Mouse (Mus musculus) small intestine, adult 2 months (tissue): ENCODE measurements around the gene Lpin1. TPM values are rescaled to one million over a fixed set of nuclear protein-coding genes. Genes with fewer than 3 reads are reported as not detected.

Source experiments
- H3K27ac ChIP-seq: fragments of 200-500 bp; 2 replicates; pipeline ENCODE4 v1.5.1; 2012; ENCODE audit warnings: low read depth, low read length, control low read depth, inconsistent platforms; ENCODE audit not compliant: insufficient read depth
- H3K27me3 ChIP-seq: fragments of 200-500 bp; 2 replicates; pipeline ENCODE4 v1.6.1; 2012; ENCODE audit warnings: mild to moderate bottlenecking, moderate library complexity, low read length, inconsistent platforms; ENCODE audit not compliant: control insufficient read depth, insufficient read depth
- H3K36me3 ChIP-seq: fragments of 200-500 bp; 2 replicates; pipeline ENCODE4 v1.6.1; 2012; ENCODE audit warnings: mild to moderate bottlenecking, low read length, control low read depth, inconsistent platforms; ENCODE audit not compliant: control insufficient read depth, insufficient read depth
- H3K4me1 ChIP-seq: fragments of 200-500 bp; 2 replicates; pipeline ENCODE4 v1.6.1; 2012; ENCODE audit warnings: low read length, inconsistent platforms, mixed read lengths; ENCODE audit not compliant: control insufficient read depth, insufficient read depth, insufficient read length
- H3K4me3 ChIP-seq: fragments of 200-500 bp; 2 replicates; pipeline ENCODE4 v1.5.1; 2012; ENCODE audit warnings: low read depth, mild to moderate bottlenecking, control low read depth, inconsistent platforms, low read length, moderate library complexity
- CTCF ChIP-seq: fragments of 200-500 bp; IDR thresholded peaks from 2 replicates; pipeline ENCODE4 v1.5.1; 2012; ENCODE audit warnings: low read depth, mild to moderate bottlenecking, control low read depth, inconsistent platforms, low read length, moderate library complexity, mixed read lengths; ENCODE audit not compliant: insufficient replicate concordance, insufficient read length; ENCODE audit errors: extremely low read depth
- POLR2A ChIP-seq: fragments of 200-500 bp; IDR thresholded peaks from 2 replicates; pipeline ENCODE4 v1.6.1; 2012; ENCODE audit warnings: low read depth, mild to moderate bottlenecking, control low read depth, inconsistent platforms, low read length, moderate library complexity
- WGBS: fragments of 180-500 bp; shearing (Covaris S2); methylation state at CpG from one replicate; pipeline ENCODE4 v1.1.7; 2018; 5-methylcytosine and 5-hydroxymethylcytosine counted together
- polyA plus RNA-seq: library from polyadenylated mRNA; depleted of rRNA; stranded (reverse); fragments of >200 nt; gene quantifications from 2 replicates; pipeline ENCODE4 v1.2.3, GENCODE M21; 2012

Gene Lpin1
- polyA plus RNA-seq, 1 experiment, result 4.0 TPM

DNA sequence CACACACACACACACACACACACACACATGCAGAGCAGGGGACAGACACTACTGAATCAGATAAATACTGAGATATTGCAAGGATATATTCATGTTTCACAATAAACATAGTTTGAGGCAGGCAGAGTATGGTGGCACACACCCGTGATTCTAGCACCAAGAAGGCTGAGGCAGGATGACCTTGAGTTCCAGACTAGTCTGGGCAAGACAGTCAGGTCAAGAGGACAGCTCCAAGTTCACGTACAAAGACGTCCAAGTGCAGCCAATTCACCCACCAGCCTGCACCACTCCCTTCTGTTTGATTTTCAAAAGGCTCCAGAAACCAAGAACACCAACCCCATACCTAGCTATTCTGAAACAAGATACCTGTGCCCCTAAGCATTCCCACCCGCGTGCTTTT, 23.0 kb downstream of the Lpin1 start:
- H3K27ac ChIP-seq, result no peak overlapping the region
- H3K4me1 ChIP-seq, result peaks cover 31% of the 10 kb centered on the region
- no peaks in the 10 kb centered on the region for H3K27me3 ChIP-seq
- TF ChIP-seq POLR2A, result no peak
- no peak for TF ChIP-seq CTCF
- WGBS, result 67% methylated on average over 5 of the region's 5 CpGs
- H3K36me3 ChIP-seq, result no peaks in the 10 kb centered on the region
- H3K4me3 ChIP-seq, result no peak overlapping the region

DNA sequence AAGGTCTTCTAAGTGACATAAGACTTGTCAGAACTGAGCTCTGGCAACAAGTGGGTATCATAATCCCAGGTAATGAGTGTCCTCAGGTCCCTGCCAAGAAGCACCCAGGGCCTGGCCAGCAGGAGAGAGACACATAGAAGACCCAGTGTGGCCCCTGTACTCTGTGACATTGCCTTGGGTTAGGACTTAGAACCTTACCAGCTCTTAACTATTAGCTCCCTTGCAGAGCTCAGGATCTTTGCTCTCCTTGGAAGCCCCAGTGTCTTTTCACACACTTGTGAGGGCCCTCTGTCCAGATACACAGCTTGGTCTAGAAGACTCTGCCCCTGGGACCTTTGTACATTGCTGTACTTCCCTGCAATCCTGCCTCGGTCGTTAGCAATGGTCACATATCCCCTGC, 23.7 kb downstream of the Lpin1 start:
- WGBS, result 51% methylated on average over 2 of the region's 2 CpGs
- H3K4me3 ChIP-seq, result no peak overlapping the region
- TF ChIP-seq POLR2A, result no peak
- TF ChIP-seq CTCF, result no peak
- peaks cover 30% of the 10 kb centered on the region for H3K4me1 ChIP-seq
- no peaks in the 10 kb centered on the region for H3K36me3 ChIP-seq
- no peak overlapping the region for H3K27ac ChIP-seq
- H3K27me3 ChIP-seq, result no peaks in the 10 kb centered on the region

GRCm38 (mm10) chr12:16584964-16585363, 25.8 kb downstream of the Lpin1 start:
- H3K27ac ChIP-seq, result no peak overlapping the region
- no peaks in the 10 kb centered on the region for H3K27me3 ChIP-seq
- 59% methylated on average over 3 of the region's 3 CpGs for WGBS
- H3K36me3 ChIP-seq, result no peaks in the 10 kb centered on the region
- no peak overlapping the region for H3K4me3 ChIP-seq
- peaks cover 34% of the 10 kb centered on the region for H3K4me1 ChIP-seq
- TF ChIP-seq CTCF, result no peak
- no peak for TF ChIP-seq POLR2A

DNA sequence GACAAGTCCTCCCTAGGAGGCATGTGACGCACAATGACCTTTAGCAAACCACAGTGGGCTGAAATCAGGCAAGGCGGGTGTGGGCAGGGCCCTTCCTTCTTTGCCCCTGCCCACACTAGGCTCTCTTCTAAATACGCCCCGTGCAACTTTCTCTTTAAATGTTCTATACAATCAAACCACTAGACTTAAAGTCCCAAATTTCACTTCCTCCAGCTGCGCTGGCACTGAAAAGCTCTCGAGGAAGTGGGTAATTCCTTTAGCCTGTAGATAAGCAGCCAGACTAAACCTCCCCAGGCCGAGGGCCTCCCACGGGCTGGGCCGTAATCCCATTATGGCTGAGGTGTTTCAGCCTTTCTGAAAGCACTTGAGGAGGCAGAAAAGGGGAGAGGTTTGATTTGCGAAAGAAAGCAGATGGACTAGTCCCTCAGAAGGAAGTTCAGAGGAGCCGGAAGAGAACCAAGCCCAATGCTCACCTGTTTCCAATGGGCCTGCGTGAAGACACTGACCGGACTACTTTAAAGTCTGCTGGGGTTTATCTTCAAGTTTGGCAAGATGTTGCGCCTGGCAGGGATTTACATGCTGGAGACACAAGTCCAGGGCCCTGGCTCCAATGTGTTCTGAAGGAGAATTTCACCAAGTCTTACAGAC, 26.6 kb downstream of the Lpin1 start:
- peak overlapping the region; percentile 4; the same call in 1 of the 2 replicates for H3K27ac ChIP-seq
- TF ChIP-seq CTCF (no peak), POLR2A (no peak)
- peaks cover 3% of the 10 kb centered on the region; the same call in 1 of the 2 replicates for H3K36me3 ChIP-seq
- H3K4me1 ChIP-seq, result peaks cover 34% of the 10 kb centered on the region
- H3K27me3 ChIP-seq, result no peaks in the 10 kb centered on the region
- no peak overlapping the region for H3K4me3 ChIP-seq
- WGBS, result 16% methylated on average over 14 of the region's 14 CpGs

GRCm38 (mm10) chr12:16583313-16583712, 27.5 kb downstream of the Lpin1 start:
- Histone ChIP-seq H3K4me3 (no peak overlapping the region), H3K4me1 (peaks cover 32% of the 10 kb centered on the region), H3K36me3 (peaks cover 3% of the 10 kb centered on the region; the same call in 1 of the 2 replicates), H3K27me3 (no peaks in the 10 kb centered on the region), H3K27ac (no peak overlapping the region)
- WGBS, result 81% methylated on average over 3 of the region's 3 CpGs
- TF ChIP-seq CTCF (no peak), POLR2A (no peak)

DNA sequence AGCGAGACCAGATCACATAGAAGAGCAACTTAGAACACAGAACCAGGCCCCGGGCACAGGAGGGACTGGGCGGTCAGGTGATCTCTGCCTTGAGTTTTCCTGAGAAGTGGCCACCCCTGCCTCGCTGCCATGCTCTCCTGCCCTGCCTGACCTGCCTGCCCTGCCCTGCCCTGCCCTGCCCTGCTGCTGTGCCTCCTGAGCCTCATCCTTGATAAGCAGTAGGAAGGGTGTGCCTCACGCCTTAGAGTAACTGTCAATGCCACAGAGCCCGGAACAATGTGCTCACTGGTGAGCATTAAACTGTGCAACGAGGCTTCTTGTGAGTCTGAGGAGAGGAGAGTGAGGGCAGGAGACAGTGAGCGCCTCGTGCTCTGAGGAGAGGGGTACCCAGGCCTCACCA, 30.5 kb downstream of the Lpin1 start:
- H3K27ac ChIP-seq, result no peak overlapping the region
- H3K27me3 ChIP-seq, result no peaks in the 10 kb centered on the region
- H3K36me3 ChIP-seq, result peaks cover 14% of the 10 kb centered on the region
- 44% methylated on average over 9 of the region's 9 CpGs for WGBS
- H3K4me3 ChIP-seq, result no peak overlapping the region
- peaks cover 26% of the 10 kb centered on the region for H3K4me1 ChIP-seq
- TF ChIP-seq CTCF (no peak), POLR2A (no peak)

DNA sequence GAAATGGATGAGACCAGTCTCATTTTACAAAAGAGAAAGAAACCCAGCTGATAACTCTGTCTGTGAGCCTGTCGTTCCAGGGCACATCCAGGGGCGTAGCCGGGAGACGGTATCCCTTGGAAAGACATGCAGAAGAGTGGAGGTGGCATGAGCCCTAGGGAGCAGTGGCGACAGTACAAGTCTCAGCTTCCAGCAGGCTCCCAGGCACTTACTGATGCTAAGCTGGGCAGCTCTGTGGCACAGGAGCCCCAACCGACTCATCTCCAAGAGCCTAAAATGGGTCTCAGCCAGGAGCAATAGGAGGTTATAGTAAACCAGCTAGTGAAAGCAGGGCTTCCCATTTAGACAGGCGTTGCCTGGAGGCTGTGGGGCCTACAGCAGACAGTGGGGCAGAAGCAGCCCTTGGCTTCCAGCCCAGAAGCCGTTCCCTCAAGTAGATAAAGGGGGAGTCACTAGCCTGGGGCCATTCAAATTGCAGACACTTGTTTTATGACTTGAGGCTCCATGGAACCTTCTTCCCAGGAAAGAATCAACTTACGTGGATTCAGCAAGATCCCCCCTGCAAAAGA, 33.0 kb downstream of the Lpin1 start:
- WGBS, result 41% methylated on average over 9 of the region's 9 CpGs
- TF ChIP-seq CTCF, result no peak
- TF ChIP-seq POLR2A, result no peak
- peaks cover 26% of the 10 kb centered on the region for H3K4me1 ChIP-seq
- H3K36me3 ChIP-seq, result peaks cover 21% of the 10 kb centered on the region
- H3K27ac ChIP-seq, result no peak overlapping the region
- H3K27me3 ChIP-seq, result no peaks in the 10 kb centered on the region
- no peak overlapping the region for H3K4me3 ChIP-seq

- no peak for TF ChIP-seq CTCF
- no peak for TF ChIP-seq POLR2A
- H3K27me3 ChIP-seq, result no peaks in the 10 kb centered on the region
- H3K36me3 ChIP-seq, result peaks cover 24% of the 10 kb centered on the region
- 93% methylated on average over 10 of the region's 10 CpGs for WGBS
- no peak overlapping the region for H3K27ac ChIP-seq
- no peaks in the 10 kb centered on the region; the same call in 1 of the 2 replicates for H3K4me1 ChIP-seq
- no peak overlapping the region for H3K4me3 ChIP-seq
Observed at GRCm38 (mm10) chr12:16571278-16571677, 39.5 kb downstream of the Lpin1 start.
